Mouse (Mus musculus): Measurements from ENCODE around the gene Dync1i2. TPM values are rescaled to one million over a fixed set of nuclear protein-coding genes. Genes with fewer than 3 reads are reported as not detected.

The Dync1i2 gene
- polyA plus RNA-seq, 1 experiment: not detected

GRCm38 (mm10) chr2:71229603-71230002 is 18.1 kb downstream of the Dync1i2 start:
- Histone ChIP-seq H3K4me1 (ENCODE audit: control insufficient read depth, insufficient read depth, low read length) (no peaks in the 10 kb centered on the region), H3K4me3 (ENCODE audit: insufficient read depth, low read depth, low read length) (no peak overlapping the region), H3K27ac (ENCODE audit: insufficient read depth, low read depth, low read length) (no peak overlapping the region)
- 75% methylated on average over 1 of the region's 1 CpGs for WGBS
- TF ChIP-seq CTCF (IDR thresholded peaks at IDR 0.05; ENCODE audit: insufficient read depth, low read depth, low read length) (no peak), POLR2A (IDR thresholded peaks at IDR 0.05; ENCODE audit: insufficient read depth, low read depth, low read length) (no peak)

DNA sequence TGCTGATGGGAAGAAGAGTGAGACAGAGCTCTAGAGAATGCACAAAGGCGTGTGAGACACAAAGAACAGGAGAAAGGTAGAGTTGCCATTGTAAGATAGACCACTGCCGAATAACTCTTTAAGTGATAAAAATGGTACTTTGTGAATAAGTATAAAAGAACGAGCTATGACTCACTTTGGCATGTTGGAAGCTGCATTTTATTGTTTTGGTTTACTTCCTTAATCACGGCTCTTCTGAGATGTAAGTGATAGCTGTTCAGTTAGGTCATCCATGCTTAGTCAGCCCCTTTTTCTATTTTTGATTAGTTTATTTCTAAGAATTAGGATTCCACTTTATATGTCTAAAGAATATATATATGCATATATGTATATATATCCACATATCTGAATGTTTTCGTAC is 20.4 kb downstream of the Dync1i2 start:
- 64% methylated on average over 5 of the region's 5 CpGs for WGBS
- no peak for TF ChIP-seq CTCF (IDR thresholded peaks at IDR 0.05; ENCODE audit: insufficient read depth, low read depth, low read length)
- TF ChIP-seq POLR2A (IDR thresholded peaks at IDR 0.05; ENCODE audit: insufficient read depth, low read depth, low read length): no peak

GRCm38 (mm10) chr2:71232976-71233375 is 21.5 kb downstream of the Dync1i2 start:
- Histone ChIP-seq H3K4me3 (ENCODE audit: insufficient read depth, low read depth, low read length) (no peak overlapping the region), H3K27ac (ENCODE audit: insufficient read depth, low read depth, low read length) (no peak overlapping the region), H3K4me1 (ENCODE audit: control insufficient read depth, insufficient read depth, low read length) (no peaks in the 10 kb centered on the region)
- no peak for TF ChIP-seq CTCF (IDR thresholded peaks at IDR 0.05; ENCODE audit: insufficient read depth, low read depth, low read length)
- TF ChIP-seq POLR2A (IDR thresholded peaks at IDR 0.05; ENCODE audit: insufficient read depth, low read depth, low read length): no peak
- 58% methylated on average over 2 of the region's 2 CpGs for WGBS

More for the DNA sequence above, 20.4 kb downstream of the Dync1i2 start:
- H3K4me3 ChIP-seq (ENCODE audit: insufficient read depth, low read depth, low read length): no peak overlapping the region
- no peak overlapping the region for H3K27ac ChIP-seq (ENCODE audit: insufficient read depth, low read depth, low read length)
- no peaks in the 10 kb centered on the region for H3K4me1 ChIP-seq (ENCODE audit: control insufficient read depth, insufficient read depth, low read length)

GRCm38 (mm10) chr2:71235420-71235819 is 23.9 kb downstream of the Dync1i2 start:
- no peak overlapping the region for H3K4me3 ChIP-seq (ENCODE audit: insufficient read depth, low read depth, low read length)

DNA sequence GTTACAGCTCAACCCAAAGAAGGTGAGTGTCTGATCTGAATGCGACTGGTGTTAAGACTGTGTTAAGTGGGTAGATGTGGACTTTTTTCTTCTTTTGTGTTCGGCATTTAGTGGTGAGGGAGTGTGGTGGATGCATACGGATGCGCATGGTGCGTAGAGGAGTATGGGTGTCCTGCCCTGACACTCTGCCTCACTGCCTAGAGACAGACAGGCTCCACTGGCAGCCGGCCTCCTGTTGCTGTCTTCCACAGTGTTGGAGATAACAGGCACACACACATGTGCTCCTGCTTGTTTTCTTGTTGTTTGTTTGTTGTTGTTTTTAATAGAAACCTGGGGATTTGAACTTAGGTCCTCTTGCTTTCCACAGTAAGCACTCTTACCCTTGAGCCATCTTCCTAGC is 24.5 kb downstream of the Dync1i2 start:
- WGBS: 96% methylated on average over 6 of the region's 6 CpGs
- no peak overlapping the region for H3K4me3 ChIP-seq (ENCODE audit: insufficient read depth, low read depth, low read length)
- TF ChIP-seq CTCF (IDR thresholded peaks at IDR 0.05; ENCODE audit: insufficient read depth, low read depth, low read length) (no peak), POLR2A (IDR thresholded peaks at IDR 0.05; ENCODE audit: insufficient read depth, low read depth, low read length) (no peak)
- no peak overlapping the region for H3K27ac ChIP-seq (ENCODE audit: insufficient read depth, low read depth, low read length)
- H3K4me1 ChIP-seq (ENCODE audit: control insufficient read depth, insufficient read depth, low read length): no peaks in the 10 kb centered on the region

More at GRCm38 (mm10) chr2:71235420-71235819, 23.9 kb downstream of the Dync1i2 start:
- Histone ChIP-seq H3K27ac (ENCODE audit: insufficient read depth, low read depth, low read length) (no peak overlapping the region), H3K4me1 (ENCODE audit: control insufficient read depth, insufficient read depth, low read length) (no peaks in the 10 kb centered on the region)
- WGBS: 85% methylated on average over 4 of the region's 4 CpGs
- TF ChIP-seq CTCF (IDR thresholded peaks at IDR 0.05; ENCODE audit: insufficient read depth, low read depth, low read length) (no peak), POLR2A (IDR thresholded peaks at IDR 0.05; ENCODE audit: insufficient read depth, low read depth, low read length) (no peak)

DNA sequence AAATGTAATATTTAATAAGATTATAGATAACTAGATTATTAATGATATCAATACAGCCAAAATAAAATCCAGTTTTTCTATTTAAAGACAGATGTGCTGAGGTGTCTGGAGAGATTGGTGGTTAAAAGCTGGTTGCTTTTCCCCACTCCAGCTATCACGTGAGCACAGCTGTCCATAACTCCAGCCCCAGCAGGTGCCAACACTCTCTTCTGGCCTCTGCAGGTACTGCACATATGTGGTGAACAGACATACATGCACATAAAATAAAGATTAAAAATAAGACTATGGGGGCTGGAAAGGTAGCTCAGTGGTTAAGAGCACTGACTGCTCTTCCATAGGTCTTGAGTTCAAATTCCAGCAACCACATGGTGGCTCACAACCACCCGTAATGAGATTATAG is 30.0 kb downstream of the Dync1i2 start:
- TF ChIP-seq CTCF (IDR thresholded peaks at IDR 0.05; ENCODE audit: insufficient read depth, low read depth, low read length) (no peak), POLR2A (IDR thresholded peaks at IDR 0.05; ENCODE audit: insufficient read depth, low read depth, low read length) (no peak)
- Histone ChIP-seq H3K4me3 (ENCODE audit: insufficient read depth, low read depth, low read length) (no peak overlapping the region), H3K27ac (ENCODE audit: insufficient read depth, low read depth, low read length) (no peak overlapping the region), H3K4me1 (ENCODE audit: control insufficient read depth, insufficient read depth, low read length) (peaks cover 3% of the 10 kb centered on the region)
- 95% methylated on average over 2 of the region's 2 CpGs for WGBS

DNA sequence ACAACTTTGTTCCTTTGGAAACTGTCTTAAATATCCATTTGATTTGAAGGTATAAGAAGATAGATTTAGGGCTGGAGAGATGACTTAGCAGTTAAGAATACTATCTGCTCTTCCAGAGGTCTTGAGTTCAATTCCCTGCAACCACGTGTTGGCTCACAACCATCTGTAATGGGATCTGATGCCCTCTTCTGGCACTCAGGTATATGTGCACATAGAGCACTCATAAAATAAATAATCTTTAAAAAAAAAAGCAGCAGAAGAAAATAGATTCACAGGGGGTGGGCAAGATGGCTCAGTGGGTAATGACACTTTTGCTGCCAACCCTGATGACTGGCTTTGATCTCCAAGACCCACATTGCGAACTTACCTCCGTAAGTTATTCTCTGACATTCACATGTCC is 30.7 kb downstream of the Dync1i2 start:
- no peak overlapping the region for H3K27ac ChIP-seq (ENCODE audit: insufficient read depth, low read depth, low read length)
- peaks cover 3% of the 10 kb centered on the region for H3K4me1 ChIP-seq (ENCODE audit: control insufficient read depth, insufficient read depth, low read length)
- TF ChIP-seq POLR2A (IDR thresholded peaks at IDR 0.05; ENCODE audit: insufficient read depth, low read depth, low read length): no peak
- no peak for TF ChIP-seq CTCF (IDR thresholded peaks at IDR 0.05; ENCODE audit: insufficient read depth, low read depth, low read length)
- WGBS: 88% methylated on average over 3 of the region's 3 CpGs
- no peak overlapping the region for H3K4me3 ChIP-seq (ENCODE audit: insufficient read depth, low read depth, low read length)

DNA sequence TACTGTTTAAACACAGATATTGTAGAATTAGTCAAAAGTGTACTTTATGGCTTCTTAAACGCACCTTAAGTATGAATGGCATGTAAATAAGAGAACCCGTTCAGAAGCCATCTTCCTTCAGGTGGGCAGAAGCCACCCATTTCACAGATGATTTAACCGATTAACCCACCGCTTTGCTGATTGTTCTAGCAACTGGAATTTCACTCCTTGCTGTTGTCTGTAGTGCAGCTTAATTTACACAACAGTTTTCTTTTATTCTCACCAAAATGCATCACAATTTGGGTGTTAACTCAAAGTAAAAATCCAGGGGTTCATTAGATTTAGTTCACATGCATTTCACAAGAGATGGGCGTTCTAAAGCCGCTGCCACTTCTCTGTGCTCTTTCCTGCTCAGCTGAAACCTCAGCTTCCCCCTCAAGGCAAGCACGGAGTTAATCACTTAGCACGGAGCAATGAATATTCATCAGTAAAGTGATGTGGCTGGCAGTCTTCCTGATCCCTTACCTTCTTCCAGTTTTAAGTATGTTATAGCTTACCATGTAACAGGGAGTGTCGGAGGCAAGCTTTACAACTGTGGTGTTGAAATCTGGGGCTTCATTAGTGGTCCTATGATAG is 31.7 kb downstream of the Dync1i2 start:
- TF ChIP-seq POLR2A (IDR thresholded peaks at IDR 0.05; ENCODE audit: insufficient read depth, low read depth, low read length) (no peak), CTCF (IDR thresholded peaks at IDR 0.05; ENCODE audit: insufficient read depth, low read depth, low read length) (no peak)
- Histone ChIP-seq H3K27ac (ENCODE audit: insufficient read depth, low read depth, low read length) (no peak overlapping the region), H3K4me1 (ENCODE audit: control insufficient read depth, insufficient read depth, low read length) (peaks cover 3% of the 10 kb centered on the region), H3K4me3 (ENCODE audit: insufficient read depth, low read depth, low read length) (no peak overlapping the region)
- 58% methylated on average over 9 of the region's 9 CpGs for WGBS

GRCm38 (mm10) chr2:71244807-71245206 is 33.3 kb downstream of the Dync1i2 start:
- no peak overlapping the region for H3K4me3 ChIP-seq (ENCODE audit: insufficient read depth, low read depth, low read length)
- peaks cover 3% of the 10 kb centered on the region for H3K4me1 ChIP-seq (ENCODE audit: control insufficient read depth, insufficient read depth, low read length)
- 43% methylated on average over 7 of the region's 7 CpGs for WGBS
- no peak for TF ChIP-seq POLR2A (IDR thresholded peaks at IDR 0.05; ENCODE audit: insufficient read depth, low read depth, low read length)
- no peak for TF ChIP-seq CTCF (IDR thresholded peaks at IDR 0.05; ENCODE audit: insufficient read depth, low read depth, low read length)
- peak overlapping the region; percentile 86 for H3K27ac ChIP-seq (ENCODE audit: insufficient read depth, low read depth, low read length)
